Mouse (Mus musculus): ENCODE measurements around the gene Otud7a. TPM values are rescaled to one million over a fixed set of nuclear protein-coding genes. Genes with fewer than 3 reads are reported as not detected.

Otud7a gene
- total RNA-seq, 2 experiments from 2014 or later, result 61.3 to 66.2 TPM

Other genes starting within 250 kb of the Otud7a start
- 10 to 100 TPM; 26.5 to 27.6 TPM for gene Chrna7, start 232.2 kb upstream of the Otud7a start, total RNA-seq (2021)

All from left cerebral cortex, postnatal 10 days (tissue).